Mouse (Mus musculus) layer of hippocampus, postnatal 14 days (tissue): ENCODE measurements around the gene Adra1b. TPM values are rescaled to one million over a fixed set of nuclear protein-coding genes. Genes with fewer than 3 reads are reported as not detected.
A peak's percentile ranks its signal among the peaks of the same experiment; 100 is the strongest.

Experiments used
- DNase-seq, 2 experiments: peaks; one replicate each; pipeline ENCODE4 v3.0.0; 2021 to 2022; ENCODE audit warnings: low spot score in 2 of 2, mixed read lengths in 1 of 2
- total RNA-seq, 2 experiments: library from RNA; stranded (reverse); gene quantifications; 2 replicates each; pipeline ENCODE4 v1.2.3; 2021

Adra1b gene
- total RNA-seq, 2 experiments from 2014 or later: 4.1 to 6.0 TPM

DNA sequence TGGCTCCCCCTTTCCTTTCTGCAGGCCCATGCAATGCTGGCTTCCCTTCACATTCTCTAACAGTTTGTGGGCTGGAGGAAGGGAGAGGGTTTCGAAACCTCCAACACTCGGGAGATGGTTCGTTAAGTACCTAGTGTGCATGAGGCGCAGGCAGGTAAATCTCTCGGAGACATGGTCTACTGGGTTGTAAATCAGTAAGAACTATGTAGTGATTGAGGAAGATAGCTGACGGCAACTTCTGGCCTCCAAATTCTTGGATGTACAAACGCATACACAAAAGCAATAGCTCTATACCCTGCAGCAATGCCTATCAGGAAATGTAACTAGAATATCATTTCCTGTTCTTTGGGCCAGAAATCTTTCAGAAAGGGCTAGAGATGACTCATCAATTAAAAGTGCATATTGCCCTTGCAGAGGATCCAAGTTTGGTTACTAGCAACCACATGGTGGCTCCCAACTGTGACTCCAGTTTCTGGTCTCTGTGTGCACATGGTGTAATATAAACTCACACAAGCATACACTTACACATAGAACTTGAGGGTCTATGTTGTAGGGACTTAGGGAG is 172.2 kb downstream of the Adra1b start:
- DNase-seq: peak in 1 of 2 experiments; percentile 54

GRCm38 (mm10) chr11:43727796-43728195 is 173.2 kb downstream of the Adra1b start:
- no peak for DNase-seq

Other genes with a start within 250 kb of the Adra1b start
- 10 to 100 TPM; 69.6 to 73.3 TPM for gene Pwwp2a, start 219.2 kb downstream of the Adra1b start, total RNA-seq
- gene Ttc1, start 153.2 kb downstream of the Adra1b start, total RNA-seq: 10 to 100 TPM; 48.1 to 48.4 TPM